Mouse (Mus musculus) kidney, postnatal 36 days (tissue): ENCODE measurements around the gene Col25a1.

ENCODE experiments used
- DNase-seq, 2 experiments: peaks; one replicate each; pipeline ENCODE4 v3.0.0; 2021 to 2022; ENCODE audit warnings: mixed read lengths in 2 of 2

Col25a1 gene

DNA sequence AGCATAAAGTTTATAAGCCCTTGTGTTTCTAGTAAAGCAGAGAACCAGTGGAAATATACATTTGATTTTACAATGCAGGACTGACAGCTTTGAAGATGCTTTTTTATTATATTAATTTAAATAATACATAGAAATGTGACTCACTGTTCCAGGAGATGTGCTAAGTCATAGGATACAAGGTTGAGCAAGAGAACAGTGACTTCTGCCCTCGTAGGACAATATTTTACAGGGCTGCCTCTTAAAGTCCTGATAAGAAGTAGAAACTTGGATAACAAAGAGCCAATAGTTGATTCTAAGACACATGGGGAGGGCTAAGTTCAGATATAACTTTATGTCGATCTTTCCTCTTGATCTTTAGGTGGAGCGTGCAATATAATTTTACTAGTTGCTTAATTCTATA is 124.8 kb downstream of the Col25a1 start:
- no peak for DNase-seq

- DNase-seq: no peak
Measured at GRCm38 (mm10) chr3:130256610-130257009, 125.3 kb downstream of the Col25a1 start.

- no peak for DNase-seq
Measured at GRCm38 (mm10) chr3:130259670-130260069, 128.4 kb downstream of the Col25a1 start.

- DNase-seq: no peak
Measured at GRCm38 (mm10) chr3:130260316-130260715, 129.0 kb downstream of the Col25a1 start.

DNA sequence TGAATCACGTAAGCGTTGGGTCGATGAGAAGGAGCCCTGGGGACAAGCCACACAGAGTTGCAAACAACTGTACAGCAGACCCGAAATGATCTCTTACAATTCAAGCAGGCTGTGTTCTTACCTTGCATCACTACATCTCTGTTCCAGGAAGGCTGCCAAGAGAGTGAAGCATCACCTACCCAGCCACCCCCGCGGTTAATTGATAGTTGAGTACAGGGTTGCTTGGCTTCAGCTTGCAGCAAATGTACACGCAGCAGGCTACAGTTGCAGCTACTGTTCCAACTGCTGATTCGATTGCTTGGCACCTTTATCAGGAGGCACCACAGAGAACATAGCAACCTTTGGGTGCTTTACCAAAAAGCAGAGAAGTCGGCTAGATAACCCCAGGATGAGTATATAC is 133.8 kb downstream of the Col25a1 start:
- DNase-seq: no peak

GRCm38 (mm10) chr3:130270509-130270908 is 139.2 kb downstream of the Col25a1 start:
- no peak for DNase-seq

- no peak for DNase-seq
Measured at GRCm38 (mm10) chr3:130273949-130274348, 142.6 kb downstream of the Col25a1 start.

- DNase-seq: no peak
Measured at GRCm38 (mm10) chr3:130278298-130279050, 147.2 kb downstream of the Col25a1 start.

DNA sequence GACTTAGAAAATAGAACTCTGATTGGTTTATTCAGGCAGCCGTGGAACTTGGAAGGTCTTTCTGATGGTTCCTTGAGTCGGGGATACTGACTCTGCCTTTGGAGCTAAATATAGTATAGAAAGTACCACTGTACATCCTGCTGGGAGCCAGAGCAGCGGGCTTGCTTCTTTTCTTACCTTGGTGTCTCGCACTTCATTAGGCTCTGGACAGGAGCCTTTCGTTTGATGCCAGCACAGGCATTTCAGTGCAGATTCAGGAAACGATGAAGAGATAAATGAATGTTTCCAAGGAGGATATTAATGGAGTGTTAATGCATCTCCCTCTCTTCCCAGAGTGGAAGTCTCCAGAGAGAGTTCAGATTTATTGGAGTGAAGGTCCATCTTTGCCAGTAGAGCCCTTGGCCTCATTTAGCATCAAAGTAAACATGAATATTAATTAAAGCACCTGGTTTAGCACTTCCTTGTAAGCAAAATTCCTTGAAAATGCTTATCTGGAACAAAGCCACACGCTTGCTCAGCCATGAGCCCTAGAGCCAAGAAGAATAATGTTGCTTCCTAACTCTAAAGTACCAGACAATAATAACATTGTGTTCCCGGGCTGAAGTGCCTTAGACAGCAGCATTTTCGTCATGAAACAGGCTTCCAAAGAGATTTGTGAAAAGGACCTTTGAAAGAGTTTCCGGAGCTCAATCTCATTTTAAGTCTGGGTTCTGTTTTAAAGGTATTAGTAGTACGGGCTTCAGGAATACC is 151.9 kb downstream of the Col25a1 start:
- peak in 1 of 2 experiments; percentile 7 for DNase-seq

DNA sequence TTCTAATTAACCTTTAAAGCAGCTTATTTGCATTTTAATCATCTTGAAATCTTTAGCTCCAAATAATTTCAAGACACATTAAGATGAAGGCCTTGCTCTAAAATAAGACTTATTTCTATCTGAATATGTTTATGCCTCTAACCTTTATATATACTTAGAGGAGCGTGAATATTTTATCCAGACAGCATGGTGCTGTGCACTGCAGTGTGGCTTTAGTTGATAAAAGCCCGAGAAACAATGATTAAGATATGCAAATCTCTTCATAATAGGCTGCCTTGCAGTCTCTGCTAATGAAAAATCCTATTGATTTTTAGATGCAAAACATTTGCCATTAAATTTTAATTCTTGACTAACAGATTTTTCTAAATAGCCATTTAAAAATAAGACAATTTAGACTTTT is 156.8 kb downstream of the Col25a1 start:
- no peak for DNase-seq

GRCm38 (mm10) chr3:130288756-130289155 is 157.5 kb downstream of the Col25a1 start:
- DNase-seq: no peak

GRCm38 (mm10) chr3:130289220-130289619 is 157.9 kb downstream of the Col25a1 start:
- no peak for DNase-seq

DNA sequence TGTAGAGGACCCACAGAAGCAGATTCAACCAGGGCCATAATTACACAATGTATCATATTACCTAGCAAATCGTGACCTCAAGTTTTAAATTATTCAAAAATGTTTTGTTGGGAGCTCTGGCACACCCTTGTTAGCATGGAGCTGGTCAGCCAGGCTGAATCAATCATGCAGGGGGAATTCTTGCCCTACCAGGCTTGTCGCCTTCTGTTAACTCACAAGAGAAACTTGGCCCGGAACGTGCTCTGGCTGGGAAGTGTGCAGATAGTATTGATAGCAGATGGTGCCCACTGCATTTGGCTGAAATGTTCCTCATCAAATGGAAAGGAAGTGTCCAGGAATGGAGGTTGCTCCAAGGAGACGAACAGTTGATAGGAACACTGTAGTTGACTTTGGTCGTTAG is 158.9 kb downstream of the Col25a1 start:
- DNase-seq: no peak

GRCm38 (mm10) chr3:130290672-130291071 is 159.4 kb downstream of the Col25a1 start:
- DNase-seq: no peak

- no peak for DNase-seq
Measured at GRCm38 (mm10) chr3:130291926-130292325, 160.6 kb downstream of the Col25a1 start.

GRCm38 (mm10) chr3:130300530-130300929 is 169.2 kb downstream of the Col25a1 start:
- DNase-seq: no peak

DNA sequence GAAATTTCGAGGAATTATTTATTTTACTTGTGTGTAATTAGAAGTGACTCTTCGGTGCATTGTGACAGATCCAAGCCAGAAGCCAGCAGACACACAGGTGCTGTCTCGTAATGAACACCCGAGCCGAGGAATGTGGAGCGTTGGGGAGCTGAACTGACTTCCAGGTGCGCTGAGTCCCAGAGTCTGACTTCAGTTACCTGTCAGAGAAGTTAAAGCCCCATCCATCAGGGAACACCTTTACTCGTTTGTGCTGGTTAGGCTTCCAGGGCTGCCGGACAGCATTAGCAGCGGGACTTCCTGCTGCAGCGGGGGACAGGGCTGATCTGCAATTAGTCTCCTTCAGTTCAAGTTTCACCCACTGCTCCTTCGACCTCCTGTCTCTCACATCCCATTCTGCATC is 172.3 kb downstream of the Col25a1 start:
- no peak for DNase-seq

- DNase-seq: no peak
Measured at GRCm38 (mm10) chr3:130304827-130305226, 173.5 kb downstream of the Col25a1 start.

- DNase-seq: peak in 1 of 2 experiments; percentile 19
Measured at GRCm38 (mm10) chr3:130305686-130306085, 174.4 kb downstream of the Col25a1 start.

DNA sequence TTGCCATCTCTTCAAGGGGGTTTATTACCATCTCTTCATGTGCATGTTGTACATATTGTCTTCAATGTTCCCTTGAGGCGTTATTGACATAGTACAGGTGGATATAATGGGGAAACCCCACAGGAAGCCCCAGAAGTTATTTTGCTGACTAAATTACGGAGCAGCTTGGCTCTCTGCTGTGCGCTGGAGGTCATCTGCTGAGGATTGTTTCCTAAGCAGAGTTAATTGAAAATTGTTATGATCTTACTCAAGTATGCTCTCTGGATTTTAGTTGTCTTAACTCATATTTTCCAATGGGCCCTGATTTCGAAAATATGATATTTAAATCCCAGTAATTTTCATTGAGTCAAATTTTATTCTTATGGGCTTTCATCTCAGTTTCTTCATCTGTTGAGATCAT is 178.0 kb downstream of the Col25a1 start:
- no peak for DNase-seq

GRCm38 (mm10) chr3:130310694-130311305 is 179.5 kb downstream of the Col25a1 start:
- DNase-seq: peak in 1 of 2 experiments; percentile 23

- DNase-seq: no peak
Measured at GRCm38 (mm10) chr3:130313246-130313645, 181.9 kb downstream of the Col25a1 start.
